Mouse (Mus musculus) liver, embryonic 14.5 days (tissue): Measurements from ENCODE around the gene Tas2r126. TPM values are rescaled to one million over a fixed set of nuclear protein-coding genes. Genes with fewer than 3 reads are reported as not detected.
A peak's percentile ranks its signal among the peaks of the same experiment; 100 is the strongest.

Experiments
- ATAC-seq: fragments of 200-750 bp; cut with Nextera tagmentation; 2 replicates; pipeline ENCODE4 v1.8.0; 2017; ENCODE audit warnings: moderate number of reproducible peaks, mild to moderate bottlenecking, moderate library complexity; ENCODE audit not compliant: insufficient read depth
- DNase-seq, 3 experiments: peaks; one replicate each; pipeline ENCODE4 v3.0.0-alpha.2; 2012 to 2013; ENCODE audit warnings: low read depth in 3 of 3, low spot score in 3 of 3
- H3K27ac ChIP-seq: fragments of 300-500 bp; sonication (generic); 2 replicates; pipeline ENCODE4 v1.5.1; 2014; ENCODE audit warnings: moderate library complexity, mild to moderate bottlenecking, control low read depth, inconsistent platforms
- H3K27me3 ChIP-seq: fragments of 300-500 bp; sonication (generic); 2 replicates; pipeline ENCODE4 v1.6.1; 2014; ENCODE audit warnings: mild to moderate bottlenecking, low read length, moderate library complexity; ENCODE audit not compliant: control insufficient read depth, insufficient read depth
- H3K36me3 ChIP-seq: fragments of 300-500 bp; sonication (generic); replicated peaks from 2 replicates; pipeline ENCODE4 v1.6.1; 2014; ENCODE audit warnings: low read depth; ENCODE audit not compliant: control insufficient read depth, insufficient read depth
- H3K4me1 ChIP-seq, 2 experiments: fragments of 200-500 bp in 1 of 2; fragments of 300-500 bp in 1 of 2; sonication (generic) in 1 of 2; replicated peaks; 2 replicates each; pipeline ENCODE4 v1.6.1; 2012 to 2014; ENCODE audit warnings: antibody characterized with exemption in 1 of 2, inconsistent platforms in 1 of 2, low read length in 1 of 2; ENCODE audit not compliant: control insufficient read depth in 2 of 2, insufficient read depth in 2 of 2
- H3K4me2 ChIP-seq: fragments of 300-500 bp; sonication (generic); 2 replicates; pipeline ENCODE4 v1.6.1; 2014; ENCODE audit warnings: low read depth, mild to moderate bottlenecking, control low read depth, moderate library complexity
- H3K4me3 ChIP-seq, 2 experiments: fragments of 200-500 bp in 1 of 2; fragments of 300-500 bp in 1 of 2; sonication (generic) in 1 of 2; 2 replicates each; pipeline ENCODE4 v1.5.1; 2012 to 2014; ENCODE audit warnings: low read depth in 2 of 2, low read length in 2 of 2, mild to moderate bottlenecking in 2 of 2, control low read depth in 1 of 2, inconsistent platforms in 1 of 2, moderate library complexity in 1 of 2; ENCODE audit not compliant: insufficient read depth in 1 of 2
- H3K9ac ChIP-seq: fragments of 300-500 bp; sonication (generic); replicated peaks from 2 replicates; pipeline ENCODE4 v1.6.1; 2014; ENCODE audit warnings: mild to moderate bottlenecking, control low read depth, moderate library complexity
- H3K9me3 ChIP-seq: fragments of 300-500 bp; sonication (generic); 2 replicates; pipeline ENCODE4 v1.6.1; 2016; ENCODE audit warnings: low read length, mixed read lengths; ENCODE audit not compliant: control insufficient read depth
- CTCF ChIP-seq: IDR thresholded peaks from 2 replicates; pipeline ENCODE4 v1.5.1; 2016; ENCODE audit warnings: antibody characterized with exemption, low read depth, control low read depth
- EP300 ChIP-seq: IDR thresholded peaks from 2 replicates; pipeline ENCODE4 v1.6.1; 2016; ENCODE audit warnings: antibody characterized with exemption, low read depth
- WGBS: fragments of 180-500 bp; shearing (Covaris S2); extraction: QIAGEN DNeasy Blood & Tissue Kit; methylation state at CpG from one replicate; pipeline ENCODE4 v1.1.7; 2014; ENCODE audit not compliant: insufficient replicate concordance; 5-methylcytosine and 5-hydroxymethylcytosine counted together
- polyA plus RNA-seq, 2 experiments: library from polyadenylated mRNA; depleted of rRNA in 1 of 2; stranded (reverse) in 1 of 2; unstranded in 1 of 2; fragments of >200 nt; fragmentation: Nextera tagmentation in 1 of 2; extraction: Ambion mirVana in 1 of 2; gene quantifications; 2 replicates each; pipeline versions ENCODE4 v1.2.1 to v1.2.3; 2012 to 2014

Gene Tas2r126
- polyA plus RNA-seq, 2 experiments, result not detected

DNA sequence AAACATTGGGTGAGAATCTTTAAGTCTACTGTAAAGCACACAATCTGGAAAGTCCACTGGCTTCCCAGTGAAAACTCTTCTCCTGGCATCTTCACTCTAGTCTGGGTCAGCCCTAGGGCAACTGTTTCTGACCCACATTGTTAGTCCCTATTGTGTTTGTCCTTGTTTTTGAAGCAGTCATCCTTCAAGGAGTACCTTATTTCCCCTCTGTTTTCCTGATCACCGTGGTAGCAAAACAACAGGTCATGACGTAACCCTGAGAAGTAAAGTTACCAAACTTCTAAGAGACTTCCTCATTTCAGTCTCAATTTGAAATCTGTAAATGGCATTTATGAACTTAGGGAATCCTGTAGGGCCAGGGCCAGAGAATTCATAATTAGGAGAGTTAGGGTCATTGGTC lies 12.9 kb upstream of the Tas2r126 start:
- DNase-seq (peak in 1 of 3 experiments; percentile 27), ATAC-seq (no peak)
- Histone ChIP-seq H3K27me3 (no peaks in the 10 kb centered on the region), H3K9me3 (no peaks in the 10 kb centered on the region), H3K9ac (no peak overlapping the region), H3K27ac (no peak overlapping the region), H3K4me2 (no peak overlapping the region), H3K4me1 (no peaks in the 10 kb centered on the region), H3K4me3 (no peak overlapping the region), H3K36me3 (no peaks in the 10 kb centered on the region)
- WGBS, result 35% methylated on average over 2 of the region's 2 CpGs
- TF ChIP-seq CTCF (no peak), EP300 (no peak)

DNA sequence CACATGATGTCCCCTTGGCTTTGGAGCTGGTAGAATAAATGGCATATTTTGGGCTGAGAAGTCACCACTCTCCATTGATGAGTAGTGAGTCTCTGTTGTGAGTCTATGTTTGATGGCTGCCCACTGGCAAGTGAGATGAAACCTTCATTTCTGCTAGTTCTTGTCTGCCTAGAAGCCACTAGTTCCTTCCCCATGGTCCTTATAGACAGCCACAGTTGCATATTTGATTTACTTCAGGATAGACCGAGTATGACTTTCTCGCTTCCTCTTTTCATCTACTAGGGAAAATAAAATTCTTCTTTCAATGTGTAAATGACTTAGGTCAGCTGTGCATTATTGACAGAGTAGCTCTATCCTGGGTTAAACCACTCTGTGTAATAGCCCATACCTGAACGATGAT lies 9.9 kb upstream of the Tas2r126 start:
- WGBS, result 56% methylated on average over 3 of the region's 3 CpGs
- no peak for ATAC-seq

DNA sequence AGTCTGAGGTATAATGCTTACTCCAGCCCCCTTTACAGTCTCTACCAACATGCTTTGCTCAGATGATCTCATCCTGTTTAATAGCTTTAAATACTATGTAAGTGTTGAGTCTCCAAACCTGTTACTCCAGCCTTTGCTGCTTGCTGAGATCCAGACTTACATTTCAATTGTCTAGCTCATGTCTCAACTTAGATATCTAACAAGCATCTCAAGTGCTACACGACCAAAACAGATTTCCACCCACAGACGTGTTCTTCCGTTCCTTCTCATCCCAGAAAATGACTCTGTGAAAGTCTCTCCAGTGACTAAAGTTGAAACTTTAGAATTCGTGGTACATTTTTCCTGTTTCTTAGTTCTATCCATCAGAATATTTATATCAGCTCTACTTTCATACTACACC lies 8.0 kb upstream of the Tas2r126 start:
- H3K27me3 ChIP-seq, result no peaks in the 10 kb centered on the region
- no peak overlapping the region for H3K9ac ChIP-seq
- no peak overlapping the region for H3K4me2 ChIP-seq
- H3K4me1 ChIP-seq, result no peaks in the 10 kb centered on the region
- 47% methylated on average over 4 of the region's 4 CpGs for WGBS
- no peaks in the 10 kb centered on the region for H3K9me3 ChIP-seq
- no peaks in the 10 kb centered on the region for H3K36me3 ChIP-seq
- TF ChIP-seq EP300 (no peak), CTCF (no peak)
- DNase-seq (no peak), ATAC-seq (no peak)
- no peak overlapping the region for H3K27ac ChIP-seq
- H3K4me3 ChIP-seq, result no peak overlapping the region

More for the DNA sequence above, 9.9 kb upstream of the Tas2r126 start:
- Histone ChIP-seq H3K4me3 (no peak overlapping the region), H3K9me3 (no peaks in the 10 kb centered on the region), H3K9ac (no peak overlapping the region), H3K36me3 (no peaks in the 10 kb centered on the region), H3K4me1 (no peaks in the 10 kb centered on the region), H3K4me2 (no peak overlapping the region), H3K27ac (no peak overlapping the region), H3K27me3 (no peaks in the 10 kb centered on the region)
- TF ChIP-seq CTCF, result no peak
- no peak for TF ChIP-seq EP300
- DNase-seq, result no peak

DNA sequence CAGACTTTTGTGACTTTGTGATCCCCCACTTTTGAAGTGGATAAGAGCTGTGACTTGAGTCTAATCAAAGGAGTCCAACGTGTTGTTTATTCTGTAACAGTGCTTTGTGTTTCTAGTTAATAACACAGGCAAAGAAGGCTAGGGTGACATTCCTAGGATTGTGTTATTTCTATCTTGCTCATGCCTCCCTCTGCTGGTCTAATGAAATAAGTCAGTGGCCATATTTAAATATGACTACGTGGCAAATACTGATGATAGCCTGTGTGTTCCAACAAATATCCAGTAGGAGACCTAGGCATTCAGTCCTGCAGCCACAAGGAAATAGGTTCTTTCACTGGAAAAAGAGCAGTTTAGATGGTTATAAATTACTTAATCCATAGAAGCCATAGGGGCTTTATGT lies 781 bp upstream of the Tas2r126 start:
- H3K9ac ChIP-seq, result no peak overlapping the region
- H3K4me1 ChIP-seq, result no peaks in the 10 kb centered on the region
- H3K4me3 ChIP-seq, result no peak overlapping the region
- no peaks in the 10 kb centered on the region for H3K27me3 ChIP-seq
- no peak for DNase-seq
- WGBS, result 45% methylated on average over 2 of the region's 2 CpGs
- H3K9me3 ChIP-seq, result no peaks in the 10 kb centered on the region
- TF ChIP-seq EP300 (no peak), CTCF (no peak)
- ATAC-seq, result no peak
- H3K36me3 ChIP-seq, result no peaks in the 10 kb centered on the region
- no peak overlapping the region for H3K27ac ChIP-seq
- H3K4me2 ChIP-seq, result no peak overlapping the region

DNA sequence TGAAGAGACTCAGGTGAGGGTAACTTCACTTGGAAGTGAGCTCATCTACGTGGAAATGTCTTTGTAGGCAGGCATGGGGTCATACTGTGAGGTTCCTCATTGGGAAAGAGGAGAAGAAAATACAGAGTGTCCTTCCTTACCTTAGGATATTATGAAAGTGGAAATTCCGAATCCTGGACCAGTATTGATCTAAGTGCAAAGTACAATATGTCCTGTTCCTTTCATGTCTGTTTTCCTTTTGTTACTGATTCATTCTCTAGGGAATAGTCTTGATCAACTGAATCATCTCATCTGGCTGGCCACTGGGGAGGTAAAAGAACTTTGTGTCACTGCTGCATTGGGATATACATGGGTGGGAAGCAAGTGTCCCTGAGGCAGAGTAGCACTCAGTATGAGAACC lies 1.2 kb downstream of the Tas2r126 start:
- Histone ChIP-seq H3K4me1 (no peaks in the 10 kb centered on the region), H3K27me3 (no peaks in the 10 kb centered on the region), H3K9me3 (no peaks in the 10 kb centered on the region), H3K4me3 (no peak overlapping the region), H3K36me3 (no peaks in the 10 kb centered on the region), H3K27ac (no peak overlapping the region), H3K9ac (no peak overlapping the region), H3K4me2 (no peak overlapping the region)
- no peak for ATAC-seq
- 48% methylated on average over 2 of the region's 2 CpGs for WGBS
- DNase-seq, result no peak
- no peak for TF ChIP-seq CTCF
- TF ChIP-seq EP300, result no peak
